Mouse (Mus musculus) neural tube, embryonic 11.5 days (tissue): ENCODE data around the gene Serpina3k. TPM values are rescaled to one million over a fixed set of nuclear protein-coding genes. Genes with fewer than 3 reads are reported as not detected.

Experiments
- polyA plus RNA-seq: library from polyadenylated mRNA; unstranded; fragments of >200 nt; fragmentation: Nextera tagmentation; extraction: Ambion mirVana; gene quantifications from 2 replicates; pipeline ENCODE4 v1.2.1, GENCODE M21; 2014

Serpina3k gene
- polyA plus RNA-seq, 1 experiment from 2014 or later, result not detected

Other genes starting within 250 kb of the Serpina3k start
- gene Serpina5, start 237.4 kb upstream of the Serpina3k start, polyA plus RNA-seq, result not detected in 2 replicates
- gene Serpina3a, start 225.8 kb upstream of the Serpina3k start, polyA plus RNA-seq, result not detected in 2 replicates
- gene Serpina3b, start 210.5 kb upstream of the Serpina3k start, polyA plus RNA-seq, result not detected in 2 replicates
- gene Serpina3c, start 184.6 kb upstream of the Serpina3k start, polyA plus RNA-seq, result not detected in 2 replicates
- not detected in 2 replicates for gene Serpina3f, start 123.9 kb upstream of the Serpina3k start, polyA plus RNA-seq
- 0.33 and 1.3 TPM in 2 replicates for gene Serpina3g, start 102.2 kb upstream of the Serpina3k start, polyA plus RNA-seq
- 0.13 TPM in 1 of 2 replicates, not detected in the other for gene Serpina3i, start 75.4 kb upstream of the Serpina3k start, polyA plus RNA-seq
- gene Serpina3j, start 23.9 kb upstream of the Serpina3k start, polyA plus RNA-seq, result not detected in 2 replicates
- not detected in 2 replicates for gene Serpina3m, start within 50 bp of the Serpina3k start, polyA plus RNA-seq
- gene Serpina3n, start 68.2 kb downstream of the Serpina3k start, polyA plus RNA-seq, result not detected in 2 replicates
- gene Gsc, start 134.8 kb downstream of the Serpina3k start, polyA plus RNA-seq, result 0.38 and 0.54 TPM in 2 replicates